Mouse (Mus musculus) kidney, embryonic 15.5 days (tissue): ENCODE measurements at regions not wholly inside any gene's neighbourhood (a gene's known extent, or its start where the extent isn't known, plus 50 kb on each side); places are given as distances from the start of the nearest gene placed in this dataset.

Experiments used
- ATAC-seq: fragments of 200-750 bp; cut with Nextera tagmentation; replicated peaks from 2 replicates; pipeline ENCODE4 v1.8.0; 2017; ENCODE audit warnings: moderate TSS enrichment; ENCODE audit not compliant: low FRiP score
- H3K27ac ChIP-seq: fragments of 300-500 bp; sonication (generic); 2 replicates; pipeline ENCODE4 v1.5.1; 2015; ENCODE audit warnings: mild to moderate bottlenecking, inconsistent platforms
- H3K27me3 ChIP-seq: fragments of 300-500 bp; sonication (generic); 2 replicates; pipeline ENCODE4 v1.6.1; 2015; ENCODE audit warnings: inconsistent platforms
- H3K36me3 ChIP-seq: fragments of 300-500 bp; sonication (generic); 2 replicates; pipeline ENCODE4 v1.6.1; 2015; ENCODE audit warnings: inconsistent platforms
- H3K4me1 ChIP-seq: fragments of 300-500 bp; sonication (generic); 2 replicates; pipeline ENCODE4 v1.6.1; 2015; ENCODE audit warnings: inconsistent platforms
- H3K4me2 ChIP-seq: fragments of 300-500 bp; sonication (generic); 2 replicates; pipeline ENCODE4 v1.6.1; 2015; ENCODE audit warnings: moderate library complexity, mild to moderate bottlenecking, inconsistent platforms
- H3K4me3 ChIP-seq: fragments of 300-500 bp; sonication (generic); replicated peaks from 2 replicates; pipeline ENCODE4 v1.5.1; 2015; ENCODE audit warnings: mild to moderate bottlenecking, inconsistent platforms
- H3K9ac ChIP-seq: fragments of 300-500 bp; sonication (generic); 2 replicates; pipeline ENCODE4 v1.6.1; 2015; ENCODE audit warnings: mild to moderate bottlenecking, inconsistent platforms
- H3K9me3 ChIP-seq: fragments of 300-500 bp; sonication (generic); replicated peaks from 2 replicates; pipeline ENCODE4 v1.6.1; 2016; ENCODE audit warnings: inconsistent platforms
- WGBS: fragments of 180-500 bp; shearing (Covaris S2); methylation state at CpG from one replicate; pipeline ENCODE4 v1.1.7; 2015; ENCODE audit warnings: mixed read lengths; 5-methylcytosine and 5-hydroxymethylcytosine counted together

DNA sequence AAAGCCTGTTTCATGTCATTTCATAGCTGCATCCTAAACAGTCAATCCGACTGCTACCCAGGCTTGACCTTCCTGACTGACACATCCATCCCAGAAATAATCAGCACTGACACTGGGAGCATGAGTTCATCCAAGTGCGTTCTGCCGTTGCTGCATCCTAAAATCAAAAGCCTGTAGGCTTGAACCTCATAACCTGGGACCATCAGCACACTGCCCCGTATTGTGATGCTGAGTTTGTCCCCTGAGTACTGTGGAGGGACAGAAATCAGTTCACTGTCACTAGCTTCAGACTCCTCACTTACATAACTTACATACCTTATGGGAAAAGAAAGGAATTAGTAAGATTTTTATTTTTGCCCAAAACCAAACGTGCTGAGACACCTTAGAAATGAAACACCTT, 255.0 kb downstream of the Ankrd50 start:
- no peaks in the 10 kb centered on the region for H3K36me3 ChIP-seq
- H3K4me2 ChIP-seq: no peak overlapping the region
- no peaks in the 10 kb centered on the region for H3K9me3 ChIP-seq
- H3K9ac ChIP-seq: no peak overlapping the region
- 77% methylated on average over 5 of the region's 5 CpGs for WGBS
- peaks cover 18% of the 10 kb centered on the region for H3K4me1 ChIP-seq
- no peak overlapping the region for H3K4me3 ChIP-seq
- ATAC-seq: no peak
- no peaks in the 10 kb centered on the region for H3K27me3 ChIP-seq
- no peak overlapping the region for H3K27ac ChIP-seq

DNA sequence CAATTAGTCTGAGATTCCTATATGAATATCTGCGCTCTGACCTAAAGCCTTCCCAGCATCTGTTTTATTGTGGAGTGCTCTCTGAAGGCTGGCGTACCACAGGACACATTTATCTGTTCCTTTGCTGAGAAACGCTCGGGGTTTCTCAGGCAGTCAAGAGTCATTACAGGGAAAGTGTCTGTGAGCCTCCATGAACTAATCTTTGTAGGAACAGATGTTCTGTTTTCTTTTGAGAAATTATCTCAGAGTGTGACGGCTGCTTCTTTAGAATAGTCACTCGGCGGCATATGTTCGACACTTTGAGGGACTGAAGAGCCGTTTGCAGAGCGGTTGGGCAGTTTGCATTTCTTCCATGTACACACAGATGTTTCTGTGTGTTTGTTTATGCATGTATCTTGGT, 255.6 kb downstream of the Ankrd50 start:
- H3K4me1 ChIP-seq: peaks cover 18% of the 10 kb centered on the region
- H3K27ac ChIP-seq: no peak overlapping the region
- WGBS: 74% methylated on average over 10 of the region's 10 CpGs
- no peaks in the 10 kb centered on the region for H3K9me3 ChIP-seq
- H3K4me2 ChIP-seq: no peak overlapping the region
- no peaks in the 10 kb centered on the region for H3K27me3 ChIP-seq
- H3K9ac ChIP-seq: no peak overlapping the region
- no peak for ATAC-seq
- H3K4me3 ChIP-seq: no peak overlapping the region
- H3K36me3 ChIP-seq: no peaks in the 10 kb centered on the region

DNA sequence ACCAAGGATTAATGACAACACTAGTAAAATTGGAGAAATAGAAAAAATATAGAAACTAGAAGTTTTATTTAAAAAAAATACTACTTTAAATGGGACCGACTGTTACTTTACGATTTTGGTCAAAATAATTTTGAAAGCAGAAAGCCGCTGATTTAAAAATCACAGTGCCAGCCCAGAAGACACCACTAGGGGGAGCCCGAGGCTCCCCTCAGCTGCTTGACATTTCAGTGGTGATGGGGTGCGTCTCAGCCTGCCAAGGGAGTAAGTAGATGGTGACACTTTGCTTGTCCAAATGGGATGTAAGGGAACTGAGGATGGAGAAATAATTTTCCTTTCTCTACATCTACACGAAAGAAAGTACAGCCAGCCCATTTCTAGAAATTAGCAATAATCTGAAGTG, 257.0 kb downstream of the Ankrd50 start:
- H3K27ac ChIP-seq: no peak overlapping the region
- no peak for ATAC-seq

DNA sequence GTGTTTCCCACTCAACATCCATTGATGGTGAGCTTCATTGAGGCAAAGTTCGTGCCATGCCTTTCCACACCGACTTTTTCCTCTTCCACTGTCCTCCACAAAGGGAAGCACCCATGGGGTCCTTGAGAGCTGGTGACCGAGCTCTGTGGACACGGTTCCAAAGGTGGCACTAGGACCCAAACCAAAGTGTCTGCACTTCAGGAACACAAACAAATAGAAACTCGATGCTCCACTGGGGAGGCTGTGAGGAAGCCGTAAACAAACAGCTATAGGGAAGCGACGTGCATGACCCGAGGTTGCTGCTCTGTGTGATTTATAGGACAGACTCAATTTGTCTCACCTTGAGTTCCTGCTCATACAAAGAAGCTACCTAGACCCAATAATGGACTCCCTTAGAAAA, 257.5 kb downstream of the Ankrd50 start:
- Histone ChIP-seq H3K4me3 (no peak overlapping the region), H3K36me3 (no peaks in the 10 kb centered on the region), H3K4me2 (0 out of 2 replicates have a peak overlapping the region, but pooled peaks have one; percentile 7), H3K9ac (no peak overlapping the region), H3K27me3 (no peaks in the 10 kb centered on the region), H3K9me3 (no peaks in the 10 kb centered on the region), H3K27ac (no peak overlapping the region), H3K4me1 (peaks cover 10% of the 10 kb centered on the region)
- 44% methylated on average over 9 of the region's 9 CpGs for WGBS
- ATAC-seq: no peak

More for the DNA sequence above, 257.0 kb downstream of the Ankrd50 start:
- Histone ChIP-seq H3K9ac (no peak overlapping the region), H3K4me3 (no peak overlapping the region), H3K9me3 (no peaks in the 10 kb centered on the region), H3K36me3 (no peaks in the 10 kb centered on the region), H3K4me2 (no peak overlapping the region), H3K27me3 (no peaks in the 10 kb centered on the region), H3K4me1 (peaks cover 15% of the 10 kb centered on the region)
- 23% methylated on average over 6 of the region's 6 CpGs for WGBS

DNA sequence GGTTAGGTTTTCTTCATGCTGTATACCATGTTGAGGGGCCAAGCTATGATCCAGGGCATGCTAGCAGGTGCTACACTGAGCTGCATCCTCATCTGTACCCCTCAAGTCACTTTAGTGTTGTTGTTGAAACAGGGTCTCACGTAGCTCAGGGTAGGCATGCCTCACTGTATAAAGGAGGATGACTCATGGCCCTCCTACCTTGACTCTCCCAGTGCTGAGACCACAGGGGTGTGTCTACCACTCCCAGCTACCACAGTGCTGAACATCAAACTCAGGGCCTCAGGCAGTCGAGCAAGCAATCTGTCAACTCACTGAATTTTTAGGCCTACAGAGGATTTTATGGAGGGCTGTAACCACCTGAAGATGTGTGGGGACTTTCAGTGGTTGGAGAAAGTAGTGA, 258.5 kb downstream of the Ankrd50 start:
- H3K9me3 ChIP-seq: no peaks in the 10 kb centered on the region
- WGBS: 60% methylated on average over 2 of the region's 2 CpGs
- H3K4me2 ChIP-seq: no peak overlapping the region
- H3K36me3 ChIP-seq: no peaks in the 10 kb centered on the region
- ATAC-seq: no peak
- H3K27me3 ChIP-seq: no peaks in the 10 kb centered on the region
- no peak overlapping the region for H3K9ac ChIP-seq
- H3K27ac ChIP-seq: no peak overlapping the region
- H3K4me1 ChIP-seq: peaks cover 11% of the 10 kb centered on the region; the same call in 1 of the 2 replicates
- no peak overlapping the region for H3K4me3 ChIP-seq

DNA sequence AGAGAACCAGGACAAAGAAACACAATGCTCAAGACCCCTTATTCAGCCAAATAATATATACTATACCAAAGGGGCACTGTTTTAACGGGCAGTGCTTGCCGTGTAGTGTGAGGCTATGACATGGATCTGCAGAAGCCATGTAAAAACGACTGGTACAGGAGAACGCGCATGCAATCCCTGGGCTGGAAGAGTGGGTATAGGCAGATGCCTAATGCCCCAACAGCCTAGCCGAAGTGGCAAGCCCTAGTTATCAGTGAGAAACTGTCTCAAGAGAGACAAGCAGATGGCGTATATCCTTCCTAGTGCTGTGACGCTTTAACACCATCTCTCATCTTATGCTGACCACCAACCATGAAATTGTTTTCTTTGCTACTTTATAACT, 262.8 kb downstream of the Ankrd50 start:
- ATAC-seq: peak; percentile 12; the same call in 1 of the 2 replicates
- Histone ChIP-seq H3K4me1 (peaks cover 8% of the 10 kb centered on the region; the same call in 1 of the 2 replicates), H3K4me3 (no peak overlapping the region), H3K9me3 (no peaks in the 10 kb centered on the region), H3K4me2 (no peak overlapping the region), H3K36me3 (no peaks in the 10 kb centered on the region), H3K27me3 (no peaks in the 10 kb centered on the region), H3K27ac (no peak overlapping the region; the same call in 1 of the 2 replicates), H3K9ac (no peak overlapping the region)
- 77% methylated on average over 8 of the region's 8 CpGs for WGBS

DNA sequence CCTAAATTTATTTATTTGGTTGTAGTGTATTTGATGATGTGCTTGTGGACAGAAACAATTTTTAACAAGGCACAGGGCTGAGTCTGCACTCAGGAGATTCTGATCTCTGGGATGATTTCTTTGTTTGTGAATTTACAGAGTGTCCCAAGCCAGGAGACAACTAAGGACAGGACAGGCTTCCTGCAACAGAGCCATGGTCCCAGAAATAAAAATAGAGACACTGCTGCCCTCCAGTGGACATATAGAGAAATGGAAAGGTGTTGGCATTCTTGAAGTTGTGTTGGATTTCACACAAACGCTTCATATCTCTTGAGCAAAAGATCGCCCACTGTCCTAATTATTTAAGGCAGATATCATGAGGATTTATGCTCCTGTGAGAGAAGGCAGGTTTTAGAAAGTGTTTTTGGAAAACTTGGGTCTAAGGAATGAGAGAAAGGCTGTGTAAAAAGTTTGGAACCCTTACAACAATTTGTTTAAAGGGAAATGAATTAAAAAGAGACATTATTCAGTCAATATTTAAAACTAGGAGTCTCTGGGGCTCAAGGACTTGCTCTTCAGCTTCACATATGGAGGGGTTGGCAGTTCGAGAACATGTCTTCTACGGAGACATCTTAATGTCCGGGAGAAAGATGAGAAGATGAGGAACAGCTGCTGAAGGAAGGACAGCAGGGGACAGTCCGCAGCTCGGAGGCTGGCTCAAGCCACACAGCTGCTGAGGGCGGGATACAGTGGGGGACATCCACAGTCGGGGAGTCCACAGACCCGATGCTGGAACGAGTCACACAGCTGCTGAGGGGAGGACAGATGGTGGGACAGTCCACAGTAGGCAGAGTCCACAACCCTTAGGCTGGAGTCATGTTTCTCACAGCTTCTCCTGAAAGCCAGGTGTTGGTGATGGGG, 263.5 kb downstream of the Ankrd50 start:
- WGBS: 27% methylated on average over 11 of the region's 11 CpGs
- Histone ChIP-seq H3K4me3 (no peak overlapping the region), H3K27ac (no peak overlapping the region; the same call in 1 of the 2 replicates), H3K9me3 (no peaks in the 10 kb centered on the region), H3K9ac (no peak overlapping the region), H3K27me3 (no peaks in the 10 kb centered on the region), H3K36me3 (no peaks in the 10 kb centered on the region), H3K4me2 (peak overlapping the region; percentile 24), H3K4me1 (peaks cover 8% of the 10 kb centered on the region; the same call in 1 of the 2 replicates)
- ATAC-seq: peak; percentile 82

DNA sequence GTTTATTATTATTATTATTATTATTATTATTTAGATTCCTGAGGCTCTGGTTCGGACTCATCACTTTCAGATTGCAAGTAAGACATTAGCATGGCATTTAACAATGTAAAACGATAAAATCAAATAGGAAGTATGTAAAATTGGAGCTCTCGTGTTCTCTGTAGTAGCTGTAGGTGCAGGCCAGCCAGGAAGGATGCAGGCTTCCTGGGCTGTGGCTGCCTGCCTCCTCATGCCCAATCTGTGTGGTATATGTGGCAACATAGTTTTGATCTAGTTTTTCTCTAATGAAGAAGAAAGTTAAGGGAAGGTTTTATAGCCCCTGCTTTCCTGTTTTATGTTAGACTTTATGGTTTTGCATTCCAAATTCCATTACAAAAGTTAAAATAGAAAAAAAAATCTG, 275.6 kb downstream of the Ankrd50 start:
- no peak overlapping the region for H3K9ac ChIP-seq
- H3K9me3 ChIP-seq: no peaks in the 10 kb centered on the region
- H3K4me2 ChIP-seq: no peak overlapping the region
- no peaks in the 10 kb centered on the region for H3K4me1 ChIP-seq
- H3K27ac ChIP-seq: no peak overlapping the region
- 86% methylated on average over 3 of the region's 3 CpGs for WGBS
- ATAC-seq: no peak
- H3K4me3 ChIP-seq: no peak overlapping the region
- H3K36me3 ChIP-seq: no peaks in the 10 kb centered on the region
- no peaks in the 10 kb centered on the region for H3K27me3 ChIP-seq

DNA sequence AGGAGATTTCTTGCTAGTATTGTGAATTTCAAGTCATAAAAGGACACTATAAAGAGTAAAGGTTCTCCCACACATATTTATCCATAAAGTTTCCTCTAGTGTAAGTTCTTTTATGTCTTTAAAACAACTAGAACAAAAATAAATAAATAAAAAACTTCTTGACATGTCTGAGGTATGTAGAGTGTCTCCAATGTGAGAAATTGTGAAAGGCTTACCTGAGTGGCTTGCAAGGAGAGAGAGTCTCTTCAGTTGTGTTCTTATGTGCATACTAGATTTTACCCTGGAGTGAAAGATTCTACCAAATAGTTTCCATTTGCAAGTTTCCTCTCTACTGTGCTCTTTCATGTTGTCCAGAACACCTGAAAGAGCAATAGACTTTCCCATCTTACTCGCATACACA, 276.8 kb downstream of the Ankrd50 start:
- ATAC-seq: no peak

DNA sequence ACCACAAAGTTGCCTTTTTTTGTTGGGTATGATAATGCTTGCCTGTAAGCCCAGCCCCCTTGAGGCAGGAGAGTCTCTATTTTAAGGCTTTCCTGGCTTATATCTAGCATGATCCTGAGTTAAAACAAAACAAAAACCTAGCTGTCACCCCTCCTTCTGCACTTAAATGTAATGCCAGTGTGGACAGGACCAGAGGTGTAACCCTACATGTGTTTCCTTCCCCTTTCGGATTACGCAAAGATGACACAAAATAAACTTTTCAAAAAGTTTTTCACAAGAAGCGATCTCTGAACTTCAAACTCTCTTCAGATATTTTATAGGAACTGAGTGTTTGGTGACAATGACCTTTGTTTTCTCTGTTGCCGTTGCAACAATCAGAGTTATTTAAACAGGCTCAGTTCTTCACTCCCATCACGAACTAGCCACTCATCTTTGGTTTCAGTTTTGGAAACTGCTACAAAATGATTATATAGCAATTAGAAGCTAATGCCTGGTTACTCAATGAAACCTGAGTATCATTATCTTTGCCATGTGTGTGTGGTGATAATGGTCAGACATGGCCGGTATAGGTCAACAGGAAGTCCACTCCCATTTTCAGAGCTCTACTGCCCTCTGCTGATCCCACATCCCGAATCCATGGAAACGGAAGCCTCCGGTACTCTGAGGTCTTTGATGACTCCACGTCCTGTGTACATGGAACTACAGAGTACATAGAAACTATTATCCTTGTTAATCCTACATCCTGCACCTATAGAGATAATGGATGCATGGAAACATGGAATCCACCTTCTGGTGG, 282.6 kb downstream of the Ankrd50 start:
- Histone ChIP-seq H3K4me3 (no peak overlapping the region), H3K27ac (no peak overlapping the region), H3K9ac (no peak overlapping the region), H3K4me2 (no peak overlapping the region), H3K36me3 (no peaks in the 10 kb centered on the region), H3K9me3 (no peaks in the 10 kb centered on the region), H3K27me3 (no peaks in the 10 kb centered on the region), H3K4me1 (no peaks in the 10 kb centered on the region)
- no peak for ATAC-seq
- 58% methylated on average over 10 of the region's 10 CpGs for WGBS

More for the DNA sequence above, 276.8 kb downstream of the Ankrd50 start:
- Histone ChIP-seq H3K27ac (no peak overlapping the region), H3K9ac (no peak overlapping the region), H3K4me1 (no peaks in the 10 kb centered on the region), H3K4me3 (no peak overlapping the region), H3K27me3 (no peaks in the 10 kb centered on the region), H3K36me3 (no peaks in the 10 kb centered on the region), H3K4me2 (no peak overlapping the region), H3K9me3 (no peaks in the 10 kb centered on the region)
- 97% methylated on average over 1 of the region's 1 CpGs for WGBS

DNA sequence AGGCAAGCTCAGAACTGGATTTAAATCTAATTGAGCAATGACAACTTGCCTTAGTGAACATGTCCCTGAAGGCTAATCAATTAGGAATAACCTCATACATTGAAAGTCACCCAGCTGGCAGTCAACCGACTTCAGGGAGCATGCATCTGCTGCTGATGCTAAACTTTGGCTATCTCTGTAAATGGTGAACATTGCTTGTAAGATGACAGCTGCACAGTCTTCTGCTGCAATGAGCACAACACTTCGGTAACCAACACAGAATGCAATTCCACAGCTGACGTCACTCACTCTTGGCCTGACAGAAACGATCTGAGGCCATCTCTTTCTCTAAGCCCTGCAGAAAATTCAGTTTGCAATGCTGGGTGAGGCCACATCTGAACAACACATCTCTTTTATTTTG, 290.6 kb downstream of the Ankrd50 start:
- WGBS: 78% methylated on average over 4 of the region's 4 CpGs
- Histone ChIP-seq H3K9ac (no peak overlapping the region), H3K4me3 (no peak overlapping the region), H3K27me3 (no peaks in the 10 kb centered on the region), H3K27ac (no peak overlapping the region), H3K36me3 (no peaks in the 10 kb centered on the region), H3K4me1 (no peaks in the 10 kb centered on the region), H3K9me3 (no peaks in the 10 kb centered on the region), H3K4me2 (no peak overlapping the region)
- no peak for ATAC-seq

DNA sequence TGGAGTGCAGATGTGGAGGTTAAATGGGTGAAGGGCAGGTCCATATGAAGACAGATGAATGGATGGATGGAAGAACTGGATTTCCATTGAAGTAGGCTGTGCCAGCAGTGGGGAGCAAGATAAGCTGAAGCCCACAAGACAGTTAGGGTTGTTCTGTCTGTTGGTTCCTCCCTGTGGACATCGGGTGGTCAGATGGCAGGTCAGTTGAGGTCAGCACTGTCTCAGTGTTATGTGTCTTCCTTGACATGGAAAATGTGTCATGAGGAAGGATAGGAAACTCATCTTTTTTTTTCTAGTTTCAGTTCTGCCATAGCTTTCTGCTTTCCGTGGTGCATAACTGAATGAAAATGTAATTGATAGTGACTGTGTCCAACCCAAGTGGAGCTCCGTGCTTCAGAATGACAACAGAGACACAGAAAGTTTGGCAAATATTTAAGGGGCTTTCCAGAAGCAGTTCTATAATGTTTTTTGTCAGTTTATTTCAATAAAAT, 297.2 kb downstream of the Ankrd50 start:
- Histone ChIP-seq H3K27ac (no peak overlapping the region), H3K9ac (no peak overlapping the region), H3K4me1 (no peaks in the 10 kb centered on the region), H3K9me3 (no peaks in the 10 kb centered on the region), H3K36me3 (no peaks in the 10 kb centered on the region), H3K4me2 (no peak overlapping the region), H3K4me3 (no peak overlapping the region), H3K27me3 (no peaks in the 10 kb centered on the region)
- ATAC-seq: no peak
- 81% methylated on average over 3 of the region's 3 CpGs for WGBS
